Mouse (Mus musculus) left cerebral cortex, adult 9 months (tissue): Measurements from ENCODE around the gene Vmn2r21.
"Not testable (repeated sequence)": the region's sequence is repeated elsewhere in the genome, so short reads cannot be mapped to it uniquely, and the experiment has no call there.

Source experiments
- DNase-seq, 2 experiments: peaks; one replicate each; pipeline ENCODE4 v3.0.0; 2022; ENCODE audit warnings: low spot score in 2 of 2

Vmn2r21 gene

DNA sequence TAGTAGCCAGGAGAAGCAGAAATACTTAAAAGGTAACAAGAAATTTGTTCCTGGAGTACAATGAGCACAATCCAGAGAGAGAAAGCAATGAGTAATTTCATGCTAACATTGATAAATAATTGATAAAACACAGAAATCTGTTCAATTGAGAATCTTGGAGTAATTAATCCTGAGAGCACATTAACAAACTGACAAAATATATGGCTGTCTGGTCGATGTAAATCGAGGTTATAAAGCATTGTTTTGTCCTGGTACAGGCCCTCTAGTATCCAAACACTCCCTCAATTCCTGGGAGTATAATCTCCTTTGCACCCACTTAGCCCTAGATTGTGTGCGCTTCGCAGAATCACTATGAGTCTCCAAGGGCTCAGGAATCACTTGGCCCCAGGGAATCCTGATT, at the start of gene Vmn2r21:
Vmn2r21 (minus strand) TSS at position 101 of the 400 bp plus-strand sequence.
- DNase-seq: not testable (repeated sequence)

DNA sequence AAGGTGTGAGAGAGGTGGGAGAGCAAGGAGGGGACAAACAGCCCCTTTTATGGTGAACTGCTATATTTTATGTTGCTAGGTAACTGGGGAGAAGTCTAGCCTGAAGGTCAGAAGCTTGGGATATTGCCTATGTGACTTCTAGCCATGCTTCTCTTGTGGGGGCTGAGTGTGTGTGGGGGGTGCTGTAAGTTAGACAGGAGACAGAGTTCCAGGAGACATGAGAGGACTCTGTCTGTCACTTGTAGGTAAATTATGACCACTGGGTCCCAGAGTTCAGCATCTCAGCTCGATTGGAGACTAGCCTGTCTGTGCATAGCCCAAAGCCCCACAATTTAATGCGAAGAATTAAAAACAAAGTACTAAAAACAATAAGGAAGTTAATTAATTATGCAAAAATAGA, 41.5 kb upstream of the Vmn2r21 start:
- DNase-seq: not testable (repeated sequence)

DNA sequence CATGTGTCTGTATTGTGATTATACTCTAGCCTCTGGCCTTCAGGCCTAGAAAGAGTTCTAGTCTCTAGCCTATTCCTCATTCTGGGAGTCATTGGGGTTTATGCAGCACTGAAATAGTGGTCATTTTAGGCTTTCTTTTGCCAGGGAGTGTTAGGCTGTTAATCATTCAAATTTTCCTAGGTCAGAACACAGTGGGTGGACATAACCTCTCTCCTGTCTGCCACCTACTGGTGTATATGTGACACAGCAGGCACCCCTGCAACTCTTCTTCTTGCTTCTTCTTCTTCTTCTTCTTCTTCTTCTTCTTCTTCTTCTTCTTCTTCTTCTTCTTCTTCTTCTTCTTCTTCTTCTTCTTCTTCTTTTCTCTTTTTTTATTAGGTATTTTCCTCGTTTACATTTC, 6.5 kb upstream of the Vmn2r21 start:
- DNase-seq: not testable (repeated sequence)

DNA sequence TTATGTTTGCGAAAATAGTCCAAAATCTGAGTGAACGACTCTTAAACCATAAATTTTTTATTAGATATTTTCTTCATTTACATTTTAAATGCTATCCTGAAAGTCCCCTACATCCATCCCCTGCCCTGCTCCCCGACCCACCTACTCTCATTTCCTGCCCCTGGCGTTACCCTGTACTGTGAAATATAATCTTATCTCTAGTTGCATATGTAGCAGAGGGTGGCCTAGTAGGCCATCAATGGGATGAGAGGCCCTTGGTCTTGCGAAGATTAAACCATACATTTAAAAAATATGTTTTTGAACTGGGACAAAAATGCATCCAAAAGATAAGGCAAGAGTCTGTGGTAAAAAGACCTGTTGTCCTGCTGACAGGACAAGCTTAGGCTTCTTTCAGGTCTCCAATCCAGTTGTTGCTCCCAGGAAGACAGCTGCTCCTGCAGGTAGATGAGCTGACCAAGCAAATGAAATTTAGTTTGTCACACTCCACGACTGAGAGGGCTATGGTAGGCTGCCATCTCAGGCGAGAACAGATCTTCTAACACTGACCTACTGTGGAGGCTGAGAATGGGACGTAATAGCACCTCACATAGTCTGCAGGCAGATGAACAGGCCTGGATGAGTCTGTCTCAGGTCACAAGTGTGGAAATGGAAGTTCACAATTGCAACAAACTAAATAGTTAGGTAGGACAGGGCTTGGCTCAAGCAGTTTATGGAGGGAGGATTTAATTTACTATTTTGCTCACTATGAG, 10.8 kb downstream of the Vmn2r21 start:
- not testable (repeated sequence) for DNase-seq

DNA sequence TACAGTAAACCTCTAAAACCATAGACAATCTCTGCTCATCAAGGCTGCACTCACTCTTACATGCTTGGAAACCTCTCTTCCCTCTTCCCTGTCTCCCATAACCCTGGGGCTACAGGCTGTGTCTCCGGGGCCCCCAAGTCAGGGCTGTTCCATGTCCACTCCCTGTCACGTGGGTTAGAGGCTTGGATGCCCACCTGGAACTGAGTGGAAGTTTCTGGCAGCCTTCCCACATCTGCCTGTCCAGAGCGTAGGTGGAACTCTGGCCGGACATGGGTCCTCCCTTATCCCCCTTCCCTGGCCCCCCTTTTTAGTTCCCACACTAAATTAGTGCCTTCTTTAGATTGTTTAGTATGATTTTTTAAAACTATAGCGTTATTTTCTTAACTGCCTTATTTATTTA, 60.2 kb downstream of the Vmn2r21 start:
- not testable (repeated sequence) for DNase-seq

DNA sequence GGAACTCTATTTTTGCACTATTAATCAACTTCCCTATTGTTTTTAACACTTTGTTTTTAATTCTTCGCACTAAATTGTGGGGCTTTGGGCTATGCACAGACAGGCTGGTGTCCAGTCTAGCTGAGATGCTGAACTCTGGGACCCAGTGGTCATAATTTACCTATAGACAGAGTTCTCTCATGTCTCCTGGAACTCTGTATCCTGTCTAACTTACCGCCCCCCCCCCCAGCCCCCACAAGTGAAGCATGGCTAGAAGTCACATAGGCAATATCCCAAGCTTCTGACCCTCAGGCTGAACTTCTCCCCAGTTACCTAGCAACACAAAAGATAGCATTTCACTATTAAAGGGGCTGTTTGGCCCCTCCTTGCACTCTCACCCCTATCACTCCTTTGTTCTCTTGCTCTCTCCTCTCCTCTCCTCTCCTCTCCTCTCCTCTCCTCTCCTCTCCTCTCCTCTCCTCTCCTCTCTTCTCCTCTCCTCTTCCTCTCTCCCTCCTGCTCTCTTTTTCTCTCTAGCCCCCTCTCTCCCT, 60.7 kb downstream of the Vmn2r21 start:
- not testable (repeated sequence) for DNase-seq

DNA sequence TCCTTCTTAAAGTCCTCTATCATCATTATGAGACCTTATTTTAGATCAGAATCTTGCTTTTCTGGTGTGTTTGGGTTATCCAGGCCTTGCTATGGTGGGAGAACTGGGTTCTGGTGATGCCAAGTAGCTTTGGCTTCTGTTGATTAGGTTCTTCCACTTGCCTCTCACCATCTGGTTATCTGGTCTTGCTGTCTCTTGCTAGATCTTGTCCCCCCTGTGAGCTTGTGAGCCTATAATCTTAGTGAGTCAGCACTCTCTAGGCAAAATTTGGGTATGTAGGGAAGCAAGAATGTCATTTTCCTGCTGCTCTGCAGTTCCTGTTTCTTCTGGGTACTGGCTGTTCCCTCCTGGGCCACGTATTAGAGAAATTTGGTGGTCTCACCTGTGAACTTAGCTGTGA, 64.6 kb downstream of the Vmn2r21 start:
- not testable (repeated sequence) for DNase-seq
